Mouse (Mus musculus) stomach, postnatal 0 days (tissue): ENCODE measurements around the gene Tmeff2.

Source experiments
- CTCF ChIP-seq: IDR thresholded peaks from 2 replicates; pipeline ENCODE4 v1.5.1; 2016; ENCODE audit warnings: antibody characterized with exemption, low read depth, mild to moderate bottlenecking, moderate library complexity
- EP300 ChIP-seq: optimal IDR thresholded peaks from 2 replicates; pipeline ENCODE3; 2016; ENCODE audit warnings: antibody characterized with exemption

GRCm38 (mm10) chr1:50924838-50925355 lies 24.4 kb downstream of the Tmeff2 start:
- TF ChIP-seq CTCF (no peak), EP300 (no peak)
